Mouse (Mus musculus) brain, embryonic 14.5 days (tissue): ENCODE results near the gene Ppp1r32. TPM values are rescaled to one million over a fixed set of nuclear protein-coding genes. Genes with fewer than 3 reads are reported as not detected.
A peak's percentile ranks its signal among the peaks of the same experiment; 100 is the strongest.

Experiments used
- DNase-seq: peaks from one replicate; pipeline ENCODE4 v3.0.0-alpha.2; 2011; ENCODE audit warnings: low read depth
- CTCF ChIP-seq: fragments of 200-500 bp; IDR thresholded peaks from 2 replicates; pipeline ENCODE4 v1.5.1; 2012; ENCODE audit warnings: inconsistent platforms, mild to moderate bottlenecking, moderate library complexity, borderline replicate concordance; ENCODE audit not compliant: insufficient read depth, insufficient read length; ENCODE audit errors: extremely low read depth
- POLR2A ChIP-seq: fragments of 200-500 bp; IDR thresholded peaks from 2 replicates; pipeline ENCODE4 v1.6.1; 2012; ENCODE audit warnings: mild to moderate bottlenecking, inconsistent platforms, borderline replicate concordance; ENCODE audit not compliant: poor library complexity, insufficient read depth, insufficient read length, severe bottlenecking; ENCODE audit errors: extremely low read depth
- polyA plus RNA-seq: library from polyadenylated mRNA; depleted of rRNA; stranded (reverse); fragments of >200 nt; gene quantifications from 2 replicates; pipeline ENCODE4 v1.2.3, GENCODE M21; 2012; rRNA removed

Gene Ppp1r32
- polyA plus RNA-seq, 1 experiment, result 2.5 TPM

GRCm38 (mm10) chr19:10434927-10435326 lies 47.8 kb downstream of the Ppp1r32 start:
- DNase-seq, result no peak
- TF ChIP-seq CTCF (no peak), POLR2A (no peak)

GRCm38 (mm10) chr19:10433879-10434540 lies 48.7 kb downstream of the Ppp1r32 start:
- no peak for DNase-seq
- TF ChIP-seq POLR2A (no peak), CTCF (no peak)

- TF ChIP-seq CTCF (no peak), POLR2A (no peak)
- no peak for DNase-seq
These were observed 49.5 kb downstream of the Ppp1r32 start for GRCm38 (mm10) chr19:10433225-10433624.

- peak; percentile 82 for DNase-seq
- no peak for TF ChIP-seq POLR2A
- no peak for TF ChIP-seq CTCF
These were observed 50.9 kb downstream of the Ppp1r32 start for GRCm38 (mm10) chr19:10431841-10432240.

- DNase-seq, result peak; percentile 37
These were observed 51.3 kb downstream of the Ppp1r32 start for GRCm38 (mm10) chr19:10431410-10431809.

GRCm38 (mm10) chr19:10429371-10429770 lies 53.4 kb downstream of the Ppp1r32 start:
- no peak for DNase-seq
- TF ChIP-seq CTCF (no peak), POLR2A (no peak)

More at GRCm38 (mm10) chr19:10431410-10431809, 51.3 kb downstream of the Ppp1r32 start:
- TF ChIP-seq POLR2A (no peak), CTCF (no peak)

GRCm38 (mm10) chr19:10427431-10427830 lies 55.3 kb downstream of the Ppp1r32 start:
- TF ChIP-seq POLR2A, result no peak
- no peak for TF ChIP-seq CTCF
- DNase-seq, result no peak

GRCm38 (mm10) chr19:10426793-10427192 lies 55.9 kb downstream of the Ppp1r32 start:
- no peak for DNase-seq
- TF ChIP-seq POLR2A, result no peak
- no peak for TF ChIP-seq CTCF

GRCm38 (mm10) chr19:10426312-10426711 lies 56.4 kb downstream of the Ppp1r32 start:
- DNase-seq, result no peak
- TF ChIP-seq POLR2A (no peak), CTCF (no peak)

GRCm38 (mm10) chr19:10425484-10426270 lies 57.1 kb downstream of the Ppp1r32 start:
- TF ChIP-seq POLR2A (no peak), CTCF (no peak)
- no peak for DNase-seq

- TF ChIP-seq POLR2A, result no peak
- no peak for TF ChIP-seq CTCF
- DNase-seq, result no peak
These were observed 58.0 kb downstream of the Ppp1r32 start for GRCm38 (mm10) chr19:10424751-10425150.

Other genes with a start within 250 kb of the Ppp1r32 start
- gene Myrf, start 242.2 kb downstream of the Ppp1r32 start, polyA plus RNA-seq, result 1.4 and 2.4 TPM in 2 replicates
- 20.2 and 24.8 TPM in 2 replicates for gene Dagla, start 178.1 kb downstream of the Ppp1r32 start, polyA plus RNA-seq
- gene Syt7, start 93.8 kb downstream of the Ppp1r32 start, polyA plus RNA-seq, result 50.2 and 85.2 TPM in 2 replicates
- 1.4 and 2.0 TPM in 2 replicates for gene Lrrc10b, start 25.5 kb downstream of the Ppp1r32 start, polyA plus RNA-seq
- 116 and 131 TPM in 2 replicates for gene Cpsf7, start 42.3 kb upstream of the Ppp1r32 start, polyA plus RNA-seq
- 45.3 and 49.9 TPM in 2 replicates for gene Sdhaf2, start 43.2 kb upstream of the Ppp1r32 start, polyA plus RNA-seq
- 40.9 and 74.9 TPM in 2 replicates for gene Tmem216, start 73.3 kb upstream of the Ppp1r32 start, polyA plus RNA-seq
- gene Cyb561a3, start 94.2 kb upstream of the Ppp1r32 start, polyA plus RNA-seq, result 21.2 and 27.5 TPM in 2 replicates
- gene Tmem138, start 94.4 kb upstream of the Ppp1r32 start, polyA plus RNA-seq, result 31.0 and 39.4 TPM in 2 replicates
- 206 and 237 TPM in 2 replicates for gene Ddb1, start 122.4 kb upstream of the Ppp1r32 start, polyA plus RNA-seq
- gene Tkfc, start 122.7 kb upstream of the Ppp1r32 start, polyA plus RNA-seq, result 35.8 and 38.2 TPM in 2 replicates
- 1.1 TPM in 2 replicates for gene Vwce, start 151.3 kb upstream of the Ppp1r32 start, polyA plus RNA-seq
- 0.07 TPM in 1 of 2 replicates, not detected in the other for gene Pga5, start 195.1 kb upstream of the Ppp1r32 start, polyA plus RNA-seq
- 28.5 and 29.0 TPM in 2 replicates for gene Vps37c, start 205.8 kb upstream of the Ppp1r32 start, polyA plus RNA-seq